8 mouse cellular contexts compared by ENCODE assay signal in the genomic region with DNA sequence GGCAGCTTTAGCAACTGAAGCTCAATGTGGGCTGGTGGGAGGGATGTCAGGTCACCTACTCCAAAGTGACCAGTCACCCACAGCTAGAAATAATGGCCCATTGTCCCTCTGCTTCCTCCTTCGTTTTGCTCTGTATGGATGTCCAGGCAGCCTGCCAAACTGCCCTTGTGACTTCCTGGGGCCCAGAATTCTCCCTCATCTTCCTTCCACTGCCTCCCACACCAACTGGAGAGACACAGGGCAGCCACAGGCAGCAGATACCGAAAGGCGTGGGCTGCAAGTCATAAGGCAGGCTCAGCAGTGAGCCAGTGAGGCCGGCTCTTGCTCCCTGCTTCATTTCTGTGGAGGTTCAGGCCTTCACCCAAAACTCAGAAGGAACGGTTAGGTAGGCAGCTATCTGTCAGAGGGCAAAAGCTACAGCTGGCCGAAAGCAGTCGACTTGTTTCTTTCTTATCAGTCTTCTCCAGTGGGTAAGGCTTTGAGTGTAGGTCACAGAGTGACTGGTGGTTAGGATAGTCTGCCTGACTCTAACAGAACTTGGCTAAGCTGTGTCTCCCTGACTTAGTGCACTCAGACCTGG. TPM values are rescaled to one million over a fixed set of nuclear protein-coding genes. Genes with fewer than 3 reads are reported as not detected.
A peak's percentile ranks its signal among the peaks of the same experiment; 100 is the strongest.
DNase-seq lines count a peak whose midpoint lies in the region; ATAC-seq and TF ChIP-seq lines count a peak whose summit lies in the region.

No protein-coding gene starts in this region.

- no peaks in the 10 kb centered on the region for H3K27me3 ChIP-seq in hindbrain, postnatal 0 days (ENCODE audit: insufficient read depth, low read length)
- no peaks in the 10 kb centered on the region for H3K27me3 ChIP-seq in spleen, adult 2 months (ENCODE audit: control insufficient read depth, insufficient read depth, low read length)

- peak overlapping the region; percentile 52 for H3K27ac ChIP-seq in hindbrain, postnatal 0 days
- peak overlapping the region; percentile 78 for H3K27ac ChIP-seq in left cerebral cortex, adult 2 months
- peak overlapping the region; percentile 28 for H3K27ac ChIP-seq in spleen, adult 2 months (ENCODE audit: insufficient read depth, low read length)

- no peak for TF ChIP-seq POLR2A in spleen, adult 2 months (IDR thresholded peaks at IDR 0.05; ENCODE audit: low read depth, low read length)

- peaks cover 3% of the 10 kb centered on the region; the same call in 1 of the 2 replicates for H3K4me1 ChIP-seq in hindbrain, postnatal 0 days (ENCODE audit: insufficient read depth, low read length)
- no peaks in the 10 kb centered on the region for H3K4me1 ChIP-seq in spleen, adult 2 months (ENCODE audit: control insufficient read depth, insufficient read depth, insufficient read length)

- peak; percentile 75 for DNase-seq in NIH3T3 (ENCODE audit: low read depth)
- peak; percentile 60 for DNase-seq in cerebellum, adult 11-12 months
- DNase-seq in gastrocnemius, postnatal 25 days: peak; percentile 65
- DNase-seq in hindbrain, postnatal 0 days (ENCODE audit: low spot score): peak; percentile 69
- DNase-seq in left cerebral cortex, adult 2 months (ENCODE audit: extremely low spot score in 1 of 2, low spot score in 2 of 2): peak; percentile 59 to 71
- peak; percentile 89 for DNase-seq in lung, postnatal 14 days
- peak in 1 of 2 experiments; percentile 19 for DNase-seq in spleen, adult 2 months (ENCODE audit: low read depth in 1 of 2, low spot score in 2 of 2)
- DNase-seq in thymus, postnatal 25 days: no peak

- H3K4me3 ChIP-seq in hindbrain, postnatal 0 days (ENCODE audit: low read length): no peak overlapping the region
- H3K4me3 ChIP-seq in left cerebral cortex, adult 2 months: no peak overlapping the region
- H3K4me3 ChIP-seq in spleen, adult 2 months (ENCODE audit: extremely low read depth, insufficient read depth, insufficient read length): no peak overlapping the region

- no peak overlapping the region for H3K4me2 ChIP-seq in hindbrain, postnatal 0 days (ENCODE audit: low read depth, low read length)

- peak; percentile 68 for ATAC-seq in hindbrain, postnatal 0 days

- H3K9me3 ChIP-seq in hindbrain, postnatal 0 days (ENCODE audit: low read length): no peaks in the 10 kb centered on the region

- no peak for TF ChIP-seq CTCF in hindbrain, postnatal 0 days (IDR thresholded peaks at IDR 0.05; ENCODE audit: low read depth)
- TF ChIP-seq CTCF in left cerebral cortex, adult 2 months (IDR thresholded peaks at IDR 0.05): no peak
- no peak for TF ChIP-seq CTCF in spleen, adult 2 months (IDR thresholded peaks at IDR 0.05; ENCODE audit: extremely low read depth, insufficient read depth, insufficient read length, insufficient replicate concordance)

- no peaks in the 10 kb centered on the region for H3K36me3 ChIP-seq in hindbrain, postnatal 0 days (ENCODE audit: insufficient read depth, low read length)
- no peaks in the 10 kb centered on the region for H3K36me3 ChIP-seq in spleen, adult 2 months (ENCODE audit: control insufficient read depth, insufficient read depth, low read length)

- intact Hi-C loops in left cerebral cortex, adult 2 months (cut with DNase I): no loop called here

- H3K9ac ChIP-seq in hindbrain, postnatal 0 days (replicated peaks; ENCODE audit: low read length): no peak overlapping the region

- WGBS in hindbrain, postnatal 0 days: 35% methylated on average over 7 of the region's 7 CpGs
- 27% methylated on average over 7 of the region's 7 CpGs for WGBS in spleen, adult 2 months

RNA-seq across cellular contexts. Expression of a gene that starts 2.2 kb away (rescaled TPM):
- 100 to 1,000 TPM; 279 to 296 TPM for total RNA-seq in gastrocnemius, postnatal 25 days (2021)
- total RNA-seq in hindbrain, postnatal 0 days (2014; rRNA removed): 197 and 223 TPM in 2 replicates
- 323 and 328 TPM in 2 replicates for polyA plus RNA-seq in hindbrain, postnatal 0 days (2015; fragmentation: Nextera tagmentation; extraction: Ambion mirVana)
- 100 to 1,000 TPM; 201 to 230 TPM for total RNA-seq in left cerebral cortex, adult 2 months (2021)
- 59.8 and 66.8 TPM in 2 replicates for polyA plus RNA-seq in spleen, adult 2 months (2012; rRNA removed)

RNA-seq across cellular contexts. Expression of a gene that starts 25.9 kb away (rescaled TPM):
- 1 to 10 TPM; 7.0 to 8.9 TPM for total RNA-seq in gastrocnemius, postnatal 25 days (2021)
- total RNA-seq in hindbrain, postnatal 0 days (2014; rRNA removed): 37.1 and 47.9 TPM in 2 replicates
- polyA plus RNA-seq in hindbrain, postnatal 0 days (2015; fragmentation: Nextera tagmentation; extraction: Ambion mirVana): 62.2 and 62.8 TPM in 2 replicates
- total RNA-seq in left cerebral cortex, adult 2 months (2021): 10 to 100 TPM; 22.8 to 24.9 TPM
- polyA plus RNA-seq in spleen, adult 2 months (2012; rRNA removed): 17.9 and 19.4 TPM in 2 replicates

Comparison
In these comparisons a context has a peak if more than half of its experiments do, and no peak if none do; other contexts are left out.
1. H3K27ac ChIP-seq: peak in every context shown above with its lines; median percentile 78 in left cerebral cortex, adult 2 months; 52 in hindbrain, postnatal 0 days; 28 in spleen, adult 2 months.